Mouse (Mus musculus) liver, postnatal 0 days (tissue): ENCODE results near the gene Pex11a.

Experiments used
- CTCF ChIP-seq: sonication (generic); IDR thresholded peaks from 2 replicates; pipeline ENCODE4 v1.5.1; 2016; ENCODE audit warnings: antibody characterized with exemption, low read depth
- EP300 ChIP-seq: IDR thresholded peaks from 2 replicates; pipeline ENCODE4 v1.6.1; 2016; ENCODE audit warnings: antibody characterized with exemption, low read depth, mild to moderate bottlenecking

DNA sequence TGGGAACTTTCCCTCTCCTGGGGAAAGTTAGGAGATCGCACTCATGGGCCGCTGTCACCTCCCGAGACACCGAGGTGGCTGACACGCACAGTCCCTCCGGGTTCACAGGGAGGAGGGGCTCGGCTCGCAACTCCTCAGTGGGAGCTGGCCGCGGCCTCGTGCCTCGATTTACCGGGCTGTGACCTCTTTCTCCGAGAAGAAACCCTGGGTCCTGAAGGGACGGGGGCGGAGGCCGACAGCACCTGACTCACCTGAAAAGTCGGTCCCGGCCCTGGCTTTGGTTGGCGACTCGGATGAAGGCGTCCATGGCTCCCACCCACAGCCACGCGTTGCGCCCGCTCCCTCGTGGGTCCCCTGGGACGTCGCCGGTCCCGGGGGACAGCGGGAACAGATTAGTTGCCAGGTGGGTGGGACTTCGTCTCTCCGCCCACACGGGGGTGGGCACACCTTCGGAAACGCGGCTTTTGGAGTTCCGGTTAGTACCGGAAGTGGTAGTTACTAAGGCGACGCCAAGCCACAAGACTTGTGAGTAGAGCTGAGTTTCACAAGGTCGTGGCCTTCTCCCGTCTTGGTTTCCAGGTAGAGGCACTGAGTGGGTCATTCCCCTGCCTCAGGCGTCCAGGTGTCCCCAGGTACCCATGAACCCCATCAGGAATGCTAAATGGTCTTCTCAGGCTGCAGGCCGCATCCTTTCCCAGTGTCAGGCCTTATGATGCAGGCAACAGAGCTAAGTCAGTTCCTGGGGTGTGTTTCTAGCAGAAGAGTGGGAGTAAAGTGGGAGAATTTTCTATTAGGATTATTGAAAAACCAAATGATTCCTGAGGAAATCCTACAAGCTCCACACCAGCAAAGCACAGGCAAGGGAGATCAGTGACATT, at the start of gene Pex11a, which contains the start of gene Wdr93:
- TF ChIP-seq EP300 (no peak), CTCF (no peak)
